Mouse (Mus musculus): ENCODE data around the gene Rufy3. TPM values are rescaled to one million over a fixed set of nuclear protein-coding genes. Genes with fewer than 3 reads are reported as not detected.

The Rufy3 gene
- total RNA-seq, 2 experiments from 2014 or later, result 6.6 to 6.7 TPM

Other genes with a start within 250 kb of the Rufy3 start
- gene Prol1, start 247.7 kb upstream of the Rufy3 start, total RNA-seq (2021), result not detected
- not detected for gene Amtn, start 188.9 kb upstream of the Rufy3 start, total RNA-seq (2021)
- gene Ambn, start 109.0 kb upstream of the Rufy3 start, total RNA-seq (2021), result not detected
- not detected for gene Enam, start 77.1 kb upstream of the Rufy3 start, total RNA-seq (2021)
- gene Jchain, start 37.1 kb upstream of the Rufy3 start, total RNA-seq (2021), result under 1 TPM; 0.30 to 0.33 TPM
- 10 to 100 TPM; 20.5 to 23.6 TPM for gene Utp3, start 10.6 kb upstream of the Rufy3 start, total RNA-seq (2021)
- gene Grsf1, start 111.1 kb downstream of the Rufy3 start, total RNA-seq (2021), result 100 to 1,000 TPM; 115 to 129 TPM
- gene Mob1b, start 155.8 kb downstream of the Rufy3 start, total RNA-seq (2021), result 10 to 100 TPM; 20.9 to 21.3 TPM
- 1 to 10 TPM; 1.1 to 1.9 TPM for gene Dck, start 200.0 kb downstream of the Rufy3 start, total RNA-seq (2021)

All from gastrocnemius, postnatal 36 days (tissue).